Mouse (Mus musculus) intestine, embryonic 16.5 days (tissue): ENCODE data around the gene Xrcc2. TPM values are rescaled to one million over a fixed set of nuclear protein-coding genes. Genes with fewer than 3 reads are reported as not detected.
"Not testable (repeated sequence)": the region's sequence is repeated elsewhere in the genome, so short reads cannot be mapped to it uniquely, and the experiment has no call there.

Experiments
- ATAC-seq: fragments of 200-750 bp; cut with Nextera tagmentation; 2 replicates; pipeline ENCODE4 v1.8.0; 2017; ENCODE audit warnings: moderate TSS enrichment, moderate library complexity
- H3K27ac ChIP-seq: fragments of 300-500 bp; sonication (generic); 2 replicates; pipeline ENCODE4 v1.5.1; 2014; ENCODE audit warnings: mild to moderate bottlenecking, low read length
- H3K27me3 ChIP-seq: fragments of 300-500 bp; sonication (generic); replicated peaks from 2 replicates; pipeline ENCODE4 v1.6.1; 2014; ENCODE audit warnings: low read length, control low read depth, mixed read lengths; ENCODE audit not compliant: control insufficient read depth, insufficient read depth
- H3K36me3 ChIP-seq: fragments of 300-500 bp; sonication (generic); 2 replicates; pipeline ENCODE4 v1.6.1; 2014; ENCODE audit warnings: low read length, control low read depth; ENCODE audit not compliant: control insufficient read depth, insufficient read depth
- H3K4me1 ChIP-seq: fragments of 300-500 bp; sonication (generic); 2 replicates; pipeline ENCODE4 v1.6.1; 2014; ENCODE audit warnings: low read length, control low read depth, mixed read lengths; ENCODE audit not compliant: control insufficient read depth, insufficient read depth
- H3K4me2 ChIP-seq: fragments of 300-500 bp; sonication (generic); 2 replicates; pipeline ENCODE4 v1.6.1; 2014; ENCODE audit warnings: low read depth, low read length, control low read depth
- H3K4me3 ChIP-seq: fragments of 300-500 bp; sonication (generic); 2 replicates; pipeline ENCODE4 v1.5.1; 2014; ENCODE audit warnings: mild to moderate bottlenecking, low read length
- H3K9ac ChIP-seq: fragments of 300-500 bp; sonication (generic); 2 replicates; pipeline ENCODE4 v1.6.1; 2014; ENCODE audit warnings: low read depth, low read length
- H3K9me3 ChIP-seq: fragments of 300-500 bp; sonication (generic); 2 replicates; pipeline ENCODE4 v1.6.1; 2016; ENCODE audit warnings: low read length, control low read depth; ENCODE audit not compliant: control insufficient read depth
- WGBS: fragments of 180-500 bp; shearing (Covaris S2); extraction: QIAGEN DNeasy Blood & Tissue Kit; methylation state at CpG from one replicate; pipeline ENCODE4 v1.1.7; 2014; 5-methylcytosine and 5-hydroxymethylcytosine counted together
- polyA plus RNA-seq: library from polyadenylated mRNA; unstranded; fragments of >200 nt; fragmentation: Nextera tagmentation; extraction: Ambion mirVana; gene quantifications from 2 replicates; pipeline ENCODE4 v1.2.1, GENCODE M21; 2015

Xrcc2 gene
- 4.3 and 4.4 TPM in 2 replicates for polyA plus RNA-seq

GRCm38 (mm10) chr5:25705567-25706349 lies at the start of gene Xrcc2:
Gene Xrcc2, minus strand, starts transcription at chr5:25705825.
- H3K4me3 ChIP-seq: peak within 1 kb of the TSS; percentile 92
- H3K27ac ChIP-seq: peak within 1 kb of the TSS; percentile 66; the same call in 1 of the 2 replicates
- no peaks in the 10 kb centered on the region for H3K27me3 ChIP-seq
- WGBS: 7% methylated on average over 51 of the region's 51 CpGs
- peaks cover 9% of the 10 kb centered on the region for H3K4me1 ChIP-seq
- peak; percentile 98 for ATAC-seq
- H3K36me3 ChIP-seq: no peaks in the 10 kb centered on the region
- peak within 1 kb of the TSS; percentile 89 for H3K9ac ChIP-seq
- H3K4me2 ChIP-seq: peak within 1 kb of the TSS; percentile 84
- no peaks in the 10 kb centered on the region for H3K9me3 ChIP-seq

GRCm38 (mm10) chr5:25754236-25754766 lies 48.7 kb upstream of the Xrcc2 start:
- no peak overlapping the region for H3K27ac ChIP-seq
- H3K36me3 ChIP-seq: no peaks in the 10 kb centered on the region
- ATAC-seq: peak; percentile 63; the same call in 1 of the 2 replicates
- H3K4me2 ChIP-seq: no peak overlapping the region
- no peak overlapping the region for H3K4me3 ChIP-seq
- H3K9me3 ChIP-seq: no peaks in the 10 kb centered on the region
- no peak overlapping the region for H3K9ac ChIP-seq
- WGBS: 13% methylated on average over 2 of the region's 2 CpGs
- H3K27me3 ChIP-seq: no peaks in the 10 kb centered on the region
- H3K4me1 ChIP-seq: no peaks in the 10 kb centered on the region

DNA sequence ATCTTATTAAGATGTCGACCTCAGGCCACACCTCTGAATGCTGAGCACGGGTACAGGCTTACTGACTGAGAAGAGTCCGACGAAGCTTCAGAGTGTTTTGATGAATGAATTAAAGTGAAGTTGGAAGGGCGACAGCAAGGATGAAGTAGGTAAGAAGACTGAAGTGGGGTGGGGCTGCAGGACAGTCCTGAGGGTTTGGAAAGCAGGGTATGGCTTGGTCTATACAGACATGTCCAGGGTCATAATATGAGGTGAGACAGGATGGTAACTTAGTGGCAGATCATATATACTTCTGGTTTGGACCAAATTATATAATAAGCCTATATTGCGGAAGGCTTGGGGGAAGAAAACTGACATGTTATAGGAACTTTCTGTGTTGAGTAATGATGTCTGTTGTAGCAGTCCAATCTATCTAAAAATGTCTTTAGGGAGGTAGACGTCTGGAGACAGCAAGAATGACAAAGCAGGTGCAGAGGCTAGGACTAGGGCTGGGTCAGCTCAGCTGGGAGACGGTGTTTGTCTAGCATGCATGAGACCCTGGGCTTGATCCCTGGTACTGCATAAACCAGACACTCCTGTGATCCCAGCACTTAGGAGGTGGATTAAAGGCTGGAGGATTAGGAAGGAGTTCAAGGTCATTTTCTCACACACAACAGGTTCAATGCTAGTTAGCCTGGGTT lies 48.1 kb upstream of the Xrcc2 start:
- Histone ChIP-seq H3K4me2 (no peak overlapping the region), H3K9ac (no peak overlapping the region), H3K27ac (no peak overlapping the region), H3K36me3 (no peaks in the 10 kb centered on the region), H3K4me1 (no peaks in the 10 kb centered on the region), H3K4me3 (no peak overlapping the region), H3K9me3 (no peaks in the 10 kb centered on the region), H3K27me3 (no peaks in the 10 kb centered on the region)
- 42% methylated on average over 8 of the region's 8 CpGs for WGBS
- ATAC-seq: no peak

- Histone ChIP-seq H3K4me1 (no peaks in the 10 kb centered on the region), H3K27me3 (no peaks in the 10 kb centered on the region), H3K9ac (no peak overlapping the region), H3K27ac (no peak overlapping the region), H3K4me2 (no peak overlapping the region), H3K9me3 (no peaks in the 10 kb centered on the region), H3K4me3 (no peak overlapping the region), H3K36me3 (no peaks in the 10 kb centered on the region)
- no peak for ATAC-seq
- 71% methylated on average over 5 of the region's 5 CpGs for WGBS
Measured at GRCm38 (mm10) chr5:25752862-25753261, 47.2 kb upstream of the Xrcc2 start.

- Histone ChIP-seq H3K9ac (no peak overlapping the region), H3K4me3 (no peak overlapping the region), H3K36me3 (no peaks in the 10 kb centered on the region), H3K4me2 (no peak overlapping the region), H3K27me3 (no peaks in the 10 kb centered on the region), H3K9me3 (no peaks in the 10 kb centered on the region), H3K4me1 (no peaks in the 10 kb centered on the region), H3K27ac (no peak overlapping the region)
- no peak for ATAC-seq
Measured at GRCm38 (mm10) chr5:25751552-25751951, 45.9 kb upstream of the Xrcc2 start.

- no peaks in the 10 kb centered on the region for H3K27me3 ChIP-seq
- 66% methylated on average over 3 of the region's 3 CpGs for WGBS
- H3K4me1 ChIP-seq: no peaks in the 10 kb centered on the region
- H3K36me3 ChIP-seq: no peaks in the 10 kb centered on the region
- H3K9ac ChIP-seq: no peak overlapping the region
- no peak for ATAC-seq
- H3K4me2 ChIP-seq: no peak overlapping the region
- no peak overlapping the region for H3K27ac ChIP-seq
- no peaks in the 10 kb centered on the region for H3K9me3 ChIP-seq
- H3K4me3 ChIP-seq: no peak overlapping the region
Measured at GRCm38 (mm10) chr5:25748613-25749012, 43.0 kb upstream of the Xrcc2 start.

- H3K4me2 ChIP-seq: no peak overlapping the region
- no peaks in the 10 kb centered on the region for H3K4me1 ChIP-seq
- H3K36me3 ChIP-seq: no peaks in the 10 kb centered on the region
- H3K27ac ChIP-seq: no peak overlapping the region
- no peaks in the 10 kb centered on the region for H3K27me3 ChIP-seq
- H3K9me3 ChIP-seq: no peaks in the 10 kb centered on the region
- H3K4me3 ChIP-seq: no peak overlapping the region
- no peak overlapping the region for H3K9ac ChIP-seq
- ATAC-seq: no peak
Measured at GRCm38 (mm10) chr5:25747904-25748303, 42.3 kb upstream of the Xrcc2 start.

- H3K9me3 ChIP-seq, H3K27me3 ChIP-seq, H3K4me1 ChIP-seq, H3K27ac ChIP-seq, ATAC-seq, H3K9ac ChIP-seq, H3K36me3 ChIP-seq, H3K4me2 ChIP-seq, H3K4me3 ChIP-seq: not testable (repeated sequence)
- WGBS: 89% methylated on average over 1 of the region's 1 CpGs
Measured at GRCm38 (mm10) chr5:25738902-25739301, 33.3 kb upstream of the Xrcc2 start.

- no peaks in the 10 kb centered on the region for H3K4me1 ChIP-seq
- no peak overlapping the region for H3K4me2 ChIP-seq
- no peaks in the 10 kb centered on the region for H3K36me3 ChIP-seq
- no peaks in the 10 kb centered on the region for H3K9me3 ChIP-seq
- H3K27ac ChIP-seq: no peak overlapping the region
- 63% methylated on average over 3 of the region's 3 CpGs for WGBS
- no peak overlapping the region for H3K9ac ChIP-seq
- no peaks in the 10 kb centered on the region for H3K27me3 ChIP-seq
- H3K4me3 ChIP-seq: no peak overlapping the region
- no peak for ATAC-seq
Measured at GRCm38 (mm10) chr5:25738448-25738847, 32.8 kb upstream of the Xrcc2 start.
